Mouse (Mus musculus) neural tube, embryonic 12.5 days (tissue): ENCODE results near the gene Slc26a10. TPM values are rescaled to one million over a fixed set of nuclear protein-coding genes. Genes with fewer than 3 reads are reported as not detected.

Experiments
- ATAC-seq: fragments of 200-750 bp; cut with Nextera tagmentation; 2 replicates; pipeline ENCODE4 v1.8.0; 2017; ENCODE audit warnings: low read depth, mild to moderate bottlenecking, moderate TSS enrichment, moderate library complexity; ENCODE audit not compliant: low FRiP score
- H3K27ac ChIP-seq: fragments of 300-500 bp; sonication (generic); 2 replicates; pipeline ENCODE4 v1.5.1; 2016
- H3K27me3 ChIP-seq: fragments of 300-500 bp; sonication (generic); replicated peaks from 2 replicates; pipeline ENCODE4 v1.6.1; 2016; ENCODE audit warnings: mild to moderate bottlenecking
- H3K36me3 ChIP-seq: fragments of 300-500 bp; sonication (generic); 2 replicates; pipeline ENCODE4 v1.6.1; 2016; ENCODE audit warnings: mild to moderate bottlenecking
- H3K4me1 ChIP-seq: fragments of 300-500 bp; sonication (generic); 2 replicates; pipeline ENCODE4 v1.6.1; 2016
- H3K4me2 ChIP-seq: fragments of 300-500 bp; sonication (generic); replicated peaks from 2 replicates; pipeline ENCODE4 v1.6.1; 2016; ENCODE audit warnings: mild to moderate bottlenecking
- H3K4me3 ChIP-seq: fragments of 300-500 bp; sonication (generic); 2 replicates; pipeline ENCODE4 v1.5.1; 2016
- H3K9ac ChIP-seq: fragments of 300-500 bp; sonication (generic); 2 replicates; pipeline ENCODE4 v1.6.1; 2016; ENCODE audit warnings: mild to moderate bottlenecking
- H3K9me3 ChIP-seq: fragments of 300-500 bp; sonication (generic); 2 replicates; pipeline ENCODE4 v1.6.1; 2016; ENCODE audit warnings: mild to moderate bottlenecking
- WGBS: fragments of 180-500 bp; shearing (Covaris S2); methylation state at CpG from one replicate; pipeline ENCODE4 v1.1.7; 2016; 5-methylcytosine and 5-hydroxymethylcytosine counted together
- polyA plus RNA-seq: library from polyadenylated mRNA; unstranded; fragments of >200 nt; fragmentation: Nextera tagmentation; extraction: Ambion mirVana; gene quantifications from 2 replicates; pipeline ENCODE4 v1.2.1, GENCODE M21; 2016

Gene Slc26a10
- polyA plus RNA-seq, 1 experiment from 2014 or later, result 1.8 TPM

DNA sequence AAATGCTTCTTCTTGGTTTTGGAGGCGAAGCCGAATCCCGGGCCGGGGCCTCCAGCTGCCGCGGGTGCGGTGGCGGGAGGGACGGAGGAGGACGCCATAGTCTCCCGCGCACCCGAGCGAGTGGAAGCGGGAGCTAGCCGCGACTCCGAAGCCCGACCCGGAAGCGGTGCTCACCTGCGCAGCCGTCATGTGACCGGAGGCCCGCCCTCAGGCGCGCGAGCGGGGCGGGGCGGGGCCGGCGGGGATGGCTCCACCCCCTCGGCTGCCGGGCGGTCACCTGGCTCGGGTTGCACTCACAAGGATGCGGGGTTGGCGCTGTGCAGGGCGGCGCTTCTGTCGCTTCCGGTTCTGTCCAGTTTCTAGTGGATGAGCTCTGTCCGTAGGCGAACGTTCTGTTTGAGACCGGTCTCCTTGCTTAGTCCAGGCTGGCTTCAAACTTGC is 31.0 kb upstream of the Slc26a10 start, which contains the start of gene Pip4k2c:
Pip4k2c (minus strand) TSS at position 172 of the 441 bp plus-strand sequence.
- peak; percentile 97 for ATAC-seq
- H3K27ac ChIP-seq, result no peak within 1 kb of the TSS
- under 1% methylated on average over 47 of the region's 47 CpGs for WGBS
- H3K4me2 ChIP-seq, result peak within 1 kb of the TSS; percentile 79
- no peaks in the 10 kb centered on the region for H3K9me3 ChIP-seq
- peaks cover 19% of the 10 kb centered on the region for H3K36me3 ChIP-seq
- H3K4me1 ChIP-seq, result peaks cover 10% of the 10 kb centered on the region
- H3K27me3 ChIP-seq, result no peaks in the 10 kb centered on the region
- peak within 1 kb of the TSS; percentile 86 for H3K4me3 ChIP-seq
- peak within 1 kb of the TSS; percentile 72 for H3K9ac ChIP-seq

DNA sequence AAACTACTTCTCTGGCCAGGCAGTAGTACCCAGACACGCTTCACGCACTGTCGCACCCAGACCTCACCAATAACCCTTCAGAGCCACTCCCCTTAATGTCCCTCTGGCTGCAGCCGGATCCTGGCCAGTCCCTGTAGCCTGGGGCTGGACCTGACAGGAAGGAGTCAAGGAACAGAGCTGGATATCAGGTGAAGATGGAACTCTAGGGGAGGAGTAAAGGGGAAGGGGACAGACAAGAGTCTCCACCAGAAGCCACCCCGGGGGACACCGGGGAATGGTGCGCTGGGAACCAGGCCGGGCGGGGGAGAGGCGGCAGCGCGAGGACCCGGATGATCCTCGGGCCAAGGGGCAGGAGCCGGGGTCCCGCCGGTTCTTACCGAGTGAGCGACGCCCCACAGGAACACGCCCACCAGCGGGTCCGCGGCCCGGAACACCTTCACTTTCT is 30.5 kb upstream of the Slc26a10 start:
- H3K27ac ChIP-seq, result no peak overlapping the region
- H3K4me3 ChIP-seq, result peak overlapping the region; percentile 86
- WGBS, result 1% methylated on average over 25 of the region's 25 CpGs
- peak; percentile 77 for ATAC-seq
- H3K4me1 ChIP-seq, result peaks cover 10% of the 10 kb centered on the region
- H3K9ac ChIP-seq, result peak overlapping the region; percentile 72
- no peaks in the 10 kb centered on the region for H3K27me3 ChIP-seq
- peak overlapping the region; percentile 79 for H3K4me2 ChIP-seq
- H3K9me3 ChIP-seq, result no peaks in the 10 kb centered on the region
- peaks cover 24% of the 10 kb centered on the region for H3K36me3 ChIP-seq

DNA sequence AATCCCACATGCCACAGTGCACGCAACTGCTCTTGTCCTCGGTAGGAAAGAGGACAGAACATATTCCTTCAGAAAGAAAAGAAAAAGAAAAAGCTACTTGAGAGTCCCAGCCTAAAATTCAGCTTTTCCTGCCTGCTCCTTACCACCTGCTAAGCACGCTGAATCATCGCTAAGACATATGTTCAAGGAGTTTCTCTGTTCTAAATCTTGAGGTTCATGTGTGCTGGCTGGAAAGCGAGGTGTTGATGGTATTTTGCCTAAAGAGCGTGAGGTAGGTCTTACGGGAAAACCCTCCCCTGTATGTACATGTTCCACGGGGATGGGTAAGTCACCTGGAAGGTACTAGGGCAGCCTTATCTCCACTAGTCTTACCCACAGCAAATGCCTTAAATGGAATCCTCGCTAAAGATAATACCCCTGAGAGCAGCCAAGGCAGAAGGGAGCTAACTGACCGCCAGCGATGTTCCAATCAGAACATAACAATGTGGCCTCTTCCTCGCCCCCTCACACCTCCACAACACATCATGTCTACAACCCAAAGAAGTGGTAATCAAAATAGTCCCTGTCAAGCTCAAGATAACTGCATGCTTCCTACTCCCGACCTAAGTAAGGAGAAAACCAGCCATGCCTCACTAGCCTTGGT is 29.6 kb upstream of the Slc26a10 start:
- H3K9ac ChIP-seq, result peak overlapping the region; percentile 72; the same call in 1 of the 2 replicates

DNA sequence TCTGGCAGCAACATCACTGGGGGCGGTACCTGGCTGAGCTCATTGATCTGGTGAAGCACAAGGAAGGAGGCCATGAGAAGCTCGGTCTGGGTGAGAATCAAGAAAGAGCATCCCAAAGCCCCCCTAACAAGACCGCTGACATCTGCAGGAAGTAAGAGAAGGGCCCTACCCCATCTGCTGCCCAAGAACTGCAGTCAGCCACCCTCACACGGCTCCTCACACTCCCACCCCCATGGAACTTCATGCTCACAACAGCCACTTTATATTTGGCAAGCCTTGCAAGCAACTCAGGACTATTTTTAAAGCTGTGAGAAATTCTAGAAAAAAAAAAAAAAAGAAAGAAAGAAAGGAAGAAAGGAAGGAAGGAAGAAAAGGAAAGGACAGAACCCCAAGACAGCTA is 28.5 kb upstream of the Slc26a10 start:
- no peak overlapping the region for H3K4me3 ChIP-seq
- no peak overlapping the region for H3K27ac ChIP-seq
- peaks cover 40% of the 10 kb centered on the region for H3K36me3 ChIP-seq
- ATAC-seq, result no peak
- no peak overlapping the region for H3K4me2 ChIP-seq
- no peaks in the 10 kb centered on the region for H3K9me3 ChIP-seq
- no peak overlapping the region for H3K9ac ChIP-seq
- peaks cover 10% of the 10 kb centered on the region for H3K4me1 ChIP-seq
- H3K27me3 ChIP-seq, result no peaks in the 10 kb centered on the region
- 90% methylated on average over 4 of the region's 4 CpGs for WGBS

More for the DNA sequence above, 29.6 kb upstream of the Slc26a10 start:
- peak overlapping the region; percentile 79 for H3K4me2 ChIP-seq
- no peak overlapping the region for H3K27ac ChIP-seq
- peaks cover 33% of the 10 kb centered on the region for H3K36me3 ChIP-seq
- H3K4me1 ChIP-seq, result peaks cover 10% of the 10 kb centered on the region
- H3K27me3 ChIP-seq, result no peaks in the 10 kb centered on the region
- ATAC-seq, result no peak
- H3K9me3 ChIP-seq, result no peaks in the 10 kb centered on the region
- 88% methylated on average over 13 of the region's 13 CpGs for WGBS
- H3K4me3 ChIP-seq, result peak overlapping the region; percentile 86; the same call in 1 of the 2 replicates

DNA sequence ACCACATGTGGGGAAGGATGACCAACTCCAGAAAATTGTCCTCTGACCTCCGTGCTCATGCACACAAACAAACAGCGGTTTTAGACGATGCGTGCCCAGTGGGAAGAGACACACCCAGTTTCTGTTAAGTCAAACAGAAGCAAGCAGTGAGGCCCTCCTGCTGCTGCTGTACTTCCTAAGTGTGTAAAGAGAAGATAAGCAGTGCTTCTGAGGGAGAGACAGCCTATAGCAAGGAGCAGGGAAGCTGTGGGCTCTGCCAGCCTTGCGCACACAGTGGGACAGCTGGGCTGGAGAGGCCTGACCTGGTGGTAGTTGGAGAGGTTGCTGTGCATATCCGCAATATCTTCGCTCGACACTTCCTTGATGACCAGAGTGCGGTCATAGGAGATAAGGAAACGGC is 24.9 kb upstream of the Slc26a10 start:
- H3K4me2 ChIP-seq, result no peak overlapping the region
- no peak overlapping the region for H3K9ac ChIP-seq
- no peak overlapping the region for H3K27ac ChIP-seq
- peaks cover 66% of the 10 kb centered on the region for H3K36me3 ChIP-seq
- H3K27me3 ChIP-seq, result no peaks in the 10 kb centered on the region
- ATAC-seq, result no peak
- H3K9me3 ChIP-seq, result no peaks in the 10 kb centered on the region
- 94% methylated on average over 10 of the region's 10 CpGs for WGBS
- H3K4me3 ChIP-seq, result no peak overlapping the region
- H3K4me1 ChIP-seq, result peaks cover 3% of the 10 kb centered on the region

DNA sequence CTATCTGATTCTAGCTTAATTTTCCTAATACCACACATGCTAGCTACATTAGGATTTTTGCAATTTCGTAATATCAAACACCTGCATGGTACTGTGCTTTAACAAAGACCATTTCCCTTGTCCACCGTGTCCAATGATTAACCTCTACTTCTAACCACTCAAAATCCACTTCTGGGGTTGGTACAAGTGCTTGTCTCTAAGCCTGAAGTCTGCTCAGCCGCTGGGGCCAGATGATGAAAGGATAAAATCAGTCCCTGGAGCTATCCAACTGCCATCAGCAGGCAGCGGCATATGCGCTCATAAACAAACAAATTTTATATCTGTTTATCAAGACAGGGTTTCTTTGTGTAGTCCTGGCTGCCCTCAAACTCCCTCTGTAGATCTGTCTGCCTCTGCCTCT is 24.1 kb upstream of the Slc26a10 start:
- Histone ChIP-seq H3K4me2 (no peak overlapping the region), H3K27me3 (no peaks in the 10 kb centered on the region), H3K9ac (no peak overlapping the region), H3K4me3 (no peak overlapping the region), H3K9me3 (no peaks in the 10 kb centered on the region), H3K27ac (no peak overlapping the region), H3K36me3 (peaks cover 73% of the 10 kb centered on the region), H3K4me1 (no peaks in the 10 kb centered on the region)
- 91% methylated on average over 5 of the region's 5 CpGs for WGBS
- no peak for ATAC-seq

DNA sequence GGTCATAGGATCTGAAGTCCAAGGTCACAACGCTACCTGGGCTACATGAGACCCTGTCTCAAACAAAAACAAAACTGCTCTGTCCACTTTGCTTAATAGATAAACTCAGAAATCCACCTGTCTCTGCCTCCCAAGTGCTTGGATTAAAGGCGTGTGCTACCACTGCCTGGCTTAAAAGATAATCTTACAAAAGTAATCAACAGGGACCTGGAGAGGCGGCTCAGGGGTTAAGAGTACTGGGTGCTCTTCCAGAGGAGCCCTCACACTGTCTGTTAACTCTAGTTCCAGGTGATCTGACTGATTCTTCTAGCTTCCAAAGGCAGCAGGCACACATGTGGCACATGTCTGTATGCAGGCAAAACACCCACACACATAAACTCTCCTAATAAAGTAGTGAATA is 22.7 kb upstream of the Slc26a10 start:
- Histone ChIP-seq H3K4me2 (no peak overlapping the region), H3K9ac (no peak overlapping the region), H3K36me3 (peaks cover 80% of the 10 kb centered on the region), H3K27me3 (no peaks in the 10 kb centered on the region), H3K4me1 (peaks cover under 1% of the 10 kb centered on the region; the same call in 1 of the 2 replicates), H3K9me3 (no peaks in the 10 kb centered on the region), H3K4me3 (no peak overlapping the region), H3K27ac (no peak overlapping the region)
- WGBS, result 92% methylated on average over 3 of the region's 3 CpGs
- no peak for ATAC-seq

DNA sequence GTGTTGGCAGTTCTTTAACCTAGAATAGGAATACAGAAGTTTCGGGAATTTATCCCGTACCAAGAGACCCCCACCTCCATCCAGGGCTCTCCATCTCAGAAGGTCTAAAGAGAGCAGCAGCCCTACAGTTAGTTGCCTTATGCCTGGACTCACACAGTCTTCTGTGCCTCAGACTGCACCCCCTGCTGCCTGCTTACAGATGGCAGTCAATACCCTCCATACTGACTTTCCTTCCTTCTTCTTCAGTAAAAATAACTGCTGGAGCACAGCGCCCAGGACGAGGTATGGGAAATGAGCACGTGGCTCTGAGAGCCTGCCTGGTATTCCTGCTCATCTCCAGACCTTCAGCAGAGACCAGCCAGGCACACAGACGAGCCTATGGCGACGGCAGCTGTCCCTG is 19.8 kb upstream of the Slc26a10 start:
- Histone ChIP-seq H3K9ac (no peak overlapping the region), H3K27ac (no peak overlapping the region), H3K4me3 (no peak overlapping the region), H3K4me1 (peaks cover 20% of the 10 kb centered on the region), H3K4me2 (no peak overlapping the region), H3K9me3 (no peaks in the 10 kb centered on the region), H3K27me3 (no peaks in the 10 kb centered on the region), H3K36me3 (peaks cover 59% of the 10 kb centered on the region)
- no peak for ATAC-seq
- 90% methylated on average over 8 of the region's 8 CpGs for WGBS

DNA sequence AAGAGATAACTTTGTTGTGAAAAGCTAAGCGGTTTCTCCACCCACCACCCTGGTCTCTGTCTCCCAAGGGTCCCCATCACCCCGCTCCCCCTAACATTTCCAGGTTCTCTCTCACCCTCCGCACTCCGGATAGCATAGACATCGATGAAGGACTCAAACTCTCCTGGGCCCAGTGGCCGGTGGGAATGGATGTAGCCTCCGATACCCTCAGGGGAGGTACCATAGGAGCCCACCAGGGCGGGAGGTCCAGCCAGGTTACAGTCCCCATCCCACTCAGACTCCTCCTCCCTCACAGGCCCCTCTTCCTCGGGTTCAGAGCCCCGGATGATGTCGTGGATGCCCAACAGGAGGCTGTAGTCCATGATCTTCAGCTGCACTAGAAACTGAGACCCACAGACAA is 19.0 kb upstream of the Slc26a10 start:
- Histone ChIP-seq H3K9me3 (no peaks in the 10 kb centered on the region), H3K4me3 (no peak overlapping the region), H3K27ac (no peak overlapping the region), H3K4me2 (no peak overlapping the region), H3K4me1 (peaks cover 26% of the 10 kb centered on the region), H3K36me3 (peaks cover 52% of the 10 kb centered on the region), H3K27me3 (no peaks in the 10 kb centered on the region), H3K9ac (no peak overlapping the region)
- ATAC-seq, result no peak
- 79% methylated on average over 11 of the region's 11 CpGs for WGBS

DNA sequence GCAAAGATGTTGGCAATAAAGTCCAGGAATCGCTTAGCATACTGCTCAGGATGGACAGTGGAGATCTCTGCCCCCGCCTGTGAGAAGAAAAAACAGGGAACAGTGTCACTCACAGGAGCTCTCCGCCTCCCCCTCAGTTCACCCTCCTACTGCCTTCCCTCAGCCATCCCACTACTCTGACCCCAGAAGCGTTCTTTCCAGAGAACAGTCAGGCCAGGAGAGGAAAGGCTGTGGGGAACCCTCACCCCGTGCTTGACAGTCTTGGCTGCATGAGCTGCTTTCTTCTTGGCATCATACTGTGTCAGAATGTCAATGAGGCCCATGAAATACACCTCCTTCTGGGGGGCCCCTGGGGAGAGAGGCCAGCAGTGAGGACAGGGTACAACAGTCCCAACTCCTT is 18.6 kb upstream of the Slc26a10 start:
- no peaks in the 10 kb centered on the region for H3K9me3 ChIP-seq
- no peak for ATAC-seq
- H3K9ac ChIP-seq, result no peak overlapping the region
- 66% methylated on average over 5 of the region's 5 CpGs for WGBS
- no peak overlapping the region for H3K27ac ChIP-seq
- H3K36me3 ChIP-seq, result peaks cover 52% of the 10 kb centered on the region
- H3K4me3 ChIP-seq, result no peak overlapping the region
- no peak overlapping the region for H3K4me2 ChIP-seq
- peaks cover 30% of the 10 kb centered on the region for H3K4me1 ChIP-seq
- H3K27me3 ChIP-seq, result no peaks in the 10 kb centered on the region

DNA sequence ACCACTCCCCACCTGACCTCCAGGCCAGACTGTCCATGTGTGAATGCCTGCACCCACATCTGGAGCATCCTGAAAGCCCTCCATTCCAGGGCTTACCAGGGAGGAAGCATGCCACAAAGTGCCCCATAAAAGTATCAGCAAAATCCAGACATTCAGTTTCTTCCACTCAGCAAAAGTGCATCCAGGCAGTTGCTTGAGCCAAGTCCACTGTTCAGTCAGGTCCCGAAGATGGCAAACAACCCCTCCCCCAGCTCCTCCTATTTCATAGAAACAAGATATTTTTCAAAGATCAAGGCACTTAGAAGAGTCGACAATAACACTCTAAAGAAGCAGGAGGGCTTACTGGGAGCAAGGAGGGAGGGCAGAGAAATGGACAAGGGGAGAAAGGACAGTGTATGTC is 18.0 kb upstream of the Slc26a10 start:
- ATAC-seq, result no peak
- Histone ChIP-seq H3K4me1 (peaks cover 30% of the 10 kb centered on the region), H3K4me2 (no peak overlapping the region), H3K27ac (no peak overlapping the region), H3K9me3 (no peaks in the 10 kb centered on the region), H3K9ac (no peak overlapping the region), H3K4me3 (no peak overlapping the region), H3K27me3 (no peaks in the 10 kb centered on the region), H3K36me3 (peaks cover 46% of the 10 kb centered on the region)
- 65% methylated on average over 2 of the region's 2 CpGs for WGBS

DNA sequence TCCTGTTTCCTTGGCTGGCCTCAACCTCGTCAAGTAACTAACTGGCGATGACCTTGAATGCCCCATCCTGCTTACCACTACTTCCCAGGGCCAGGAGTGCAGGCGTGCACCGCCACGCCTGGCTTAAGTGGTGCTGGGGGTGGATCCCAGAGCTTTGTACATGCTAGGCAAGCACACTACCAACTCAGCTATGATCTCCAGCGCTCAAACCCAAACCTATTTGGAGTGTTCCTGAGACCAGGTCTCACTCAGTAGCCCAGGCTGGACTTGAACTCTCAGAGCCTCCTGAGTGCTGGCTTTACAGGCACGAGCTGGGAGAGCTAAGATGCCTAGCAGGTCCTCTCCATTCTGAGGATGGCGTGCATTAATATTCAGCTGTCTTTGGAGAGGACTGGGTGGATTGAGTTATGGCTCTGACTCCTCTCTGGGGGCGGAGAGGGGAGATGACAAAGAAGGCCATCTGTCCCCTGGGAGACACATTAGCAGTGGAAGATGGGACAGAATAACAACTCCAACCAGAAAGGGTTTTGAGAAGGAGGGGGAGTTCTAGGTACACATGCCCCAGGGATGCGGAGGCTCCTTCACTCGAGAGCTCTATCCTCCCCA is 17.2 kb upstream of the Slc26a10 start:
- no peak overlapping the region; the same call in 1 of the 2 replicates for H3K27ac ChIP-seq
- WGBS, result 73% methylated on average over 11 of the region's 11 CpGs
- no peak for ATAC-seq
- H3K4me1 ChIP-seq, result peaks cover 36% of the 10 kb centered on the region
- H3K9ac ChIP-seq, result no peak overlapping the region
- no peaks in the 10 kb centered on the region for H3K9me3 ChIP-seq
- 0 out of 2 replicates have a peak overlapping the region, but pooled peaks have one; percentile 12 for H3K4me2 ChIP-seq
- no peaks in the 10 kb centered on the region for H3K27me3 ChIP-seq
- H3K4me3 ChIP-seq, result no peak overlapping the region
- peaks cover 46% of the 10 kb centered on the region for H3K36me3 ChIP-seq
